ENCODE assay signal across 9 mouse cellular contexts in the genomic region with DNA sequence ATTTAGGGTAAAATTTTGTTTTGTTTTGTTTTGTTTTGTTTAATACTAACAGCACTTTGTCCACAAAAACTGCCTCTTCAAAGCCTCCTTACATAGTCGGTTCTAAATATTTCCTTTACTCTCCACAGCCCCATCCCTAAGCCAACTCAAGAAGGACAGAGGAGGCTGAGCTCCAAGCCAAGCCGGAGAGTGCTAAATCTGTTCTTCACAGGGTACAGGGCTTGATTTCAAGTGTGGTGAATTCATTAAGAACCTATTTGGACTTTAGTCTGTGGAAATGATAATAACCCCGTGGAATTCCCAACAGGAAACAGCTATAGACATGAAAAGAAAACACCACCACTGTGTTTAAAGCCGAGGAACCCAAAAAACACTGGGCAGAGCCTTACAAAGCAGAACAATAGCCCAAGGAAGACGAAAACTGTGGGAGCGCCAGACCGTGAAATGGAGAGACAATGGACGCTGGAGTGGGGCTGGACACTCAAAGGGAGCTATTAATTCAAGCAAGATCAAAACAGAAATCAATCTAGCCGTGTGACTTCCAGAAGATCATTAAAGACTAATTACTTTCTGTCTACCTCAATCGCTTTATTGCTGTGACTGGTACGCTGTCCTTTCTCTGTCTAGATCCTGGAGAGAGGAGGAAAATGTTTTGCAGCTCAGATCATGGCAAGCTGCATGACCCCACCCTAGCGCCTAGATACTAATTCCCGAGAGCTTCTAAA.
DNase-seq lines count a peak whose midpoint lies in the region; ATAC-seq and TF ChIP-seq lines count a peak whose summit lies in the region.
"Had no signal": no experiment of that assay in that cellular context is flagged by ENCODE, and none has a peak within 500 bp of the region (broad histone marks: within the 10 kb centered on the region; RNA-seq: fewer than 3 reads in every experiment).

No protein-coding gene starts in this region.

- peak; percentile 78; the same call in 1 of the 2 replicates for ATAC-seq in kidney, embryonic 16.5 days (ENCODE audit: low FRiP score, low TSS enrichment)
- peak; percentile 90 for ATAC-seq in embryonic facial prominence, embryonic 11.5 days (replicated peaks; ENCODE audit: insufficient number of reproducible peaks, low FRiP score, low TSS enrichment, low read depth)
- peak; percentile 94 for ATAC-seq in hindbrain, embryonic 15.5 days (ENCODE audit: low FRiP score, low read depth)
- ATAC-seq in neural tube, embryonic 13.5 days (ENCODE audit: low read depth), result peak; percentile 92
- ATAC-seq in intestine, postnatal 0 days, result no peak
- no peak for ATAC-seq in megakaryocyte progenitor cell, adult 5-6 weeks (replicated peaks; ENCODE audit: poor library complexity)

- 25% methylated on average over 13 of the region's 13 CpGs for WGBS in kidney, embryonic 16.5 days
- 32% methylated on average over 13 of the region's 13 CpGs for WGBS in embryonic facial prominence, embryonic 11.5 days
- 6% methylated on average over 13 of the region's 13 CpGs for WGBS in hindbrain, embryonic 15.5 days
- WGBS in neural tube, embryonic 13.5 days, result 6% methylated on average over 13 of the region's 13 CpGs
- 64% methylated on average over 13 of the region's 13 CpGs for whole genome bisulfite sequencing in intestine, postnatal 0 days

- DNase-seq in kidney, postnatal 14 days, result no peak
- peak; percentile 35 for DNase-seq in embryonic facial prominence, embryonic 11.5 days (ENCODE audit: low spot score)
- no peak for DNase-seq in cerebellum, adult 11 months

- no peaks in the 10 kb centered on the region for H3K9me3 ChIP-seq in kidney, embryonic 16.5 days (ENCODE audit: low read length)
- H3K9me3 ChIP-seq in embryonic facial prominence, embryonic 11.5 days (replicated peaks; ENCODE audit: control insufficient read depth, low read length), result no peaks in the 10 kb centered on the region
- H3K9me3 ChIP-seq in hindbrain, embryonic 15.5 days, result no peaks in the 10 kb centered on the region
- no peaks in the 10 kb centered on the region for H3K9me3 ChIP-seq in neural tube, embryonic 13.5 days
- H3K9me3 ChIP-seq in intestine, postnatal 0 days (ENCODE audit: control insufficient read depth), result no peaks in the 10 kb centered on the region

- H3K4me2 ChIP-seq in kidney, embryonic 16.5 days (replicated peaks; ENCODE audit: low read depth, low read length), result peak overlapping the region; percentile 41
- H3K4me2 ChIP-seq in embryonic facial prominence, embryonic 11.5 days (ENCODE audit: low read depth, low read length), result no peak overlapping the region
- H3K4me2 ChIP-seq in hindbrain, embryonic 15.5 days, result peak overlapping the region; percentile 39
- H3K4me2 ChIP-seq in neural tube, embryonic 13.5 days, result peak overlapping the region; percentile 43
- no peak overlapping the region for H3K4me2 ChIP-seq in intestine, postnatal 0 days (replicated peaks; ENCODE audit: low read depth)

- H3K9ac ChIP-seq in kidney, embryonic 16.5 days (replicated peaks; ENCODE audit: low read length), result peak overlapping the region; percentile 31; the same call in 1 of the 2 replicates
- no peak overlapping the region for H3K9ac ChIP-seq in embryonic facial prominence, embryonic 11.5 days (replicated peaks; ENCODE audit: low read length)
- H3K9ac ChIP-seq in hindbrain, embryonic 15.5 days, result no peak overlapping the region
- H3K9ac ChIP-seq in neural tube, embryonic 13.5 days, result peak overlapping the region; percentile 31; the same call in 1 of the 2 replicates
- no peak overlapping the region for H3K9ac ChIP-seq in intestine, postnatal 0 days (ENCODE audit: low read depth, low read length)
- H3K9ac ChIP-seq: liver, embryonic 14.5 days had no signal

- peak overlapping the region; percentile 46; the same call in 1 of the 2 replicates for H3K27ac ChIP-seq in kidney, embryonic 16.5 days (ENCODE audit: low read length)
- H3K27ac ChIP-seq in embryonic facial prominence, embryonic 11.5 days (replicated peaks; ENCODE audit: low read depth, low read length), result no peak overlapping the region
- H3K27ac ChIP-seq in hindbrain, embryonic 15.5 days (replicated peaks), result no peak overlapping the region
- H3K27ac ChIP-seq in neural tube, embryonic 13.5 days (replicated peaks), result no peak overlapping the region
- H3K27ac ChIP-seq in intestine, postnatal 0 days (ENCODE audit: low read depth, low read length), result no peak overlapping the region
- H3K27ac ChIP-seq: liver, embryonic 14.5 days had no signal

- H3K4me1 ChIP-seq in kidney, embryonic 16.5 days (ENCODE audit: insufficient read depth, low read length), result peaks cover 6% of the 10 kb centered on the region; the same call in 1 of the 2 replicates
- H3K4me1 ChIP-seq in embryonic facial prominence, embryonic 11.5 days (ENCODE audit: control insufficient read depth, insufficient read depth, low read length), result no peaks in the 10 kb centered on the region
- H3K4me1 ChIP-seq in hindbrain, embryonic 15.5 days (replicated peaks), result 0 out of 2 replicates have a peak, but pooled peaks cover 5% of the 10 kb centered on the region
- peaks cover 9% of the 10 kb centered on the region for H3K4me1 ChIP-seq in neural tube, embryonic 13.5 days (replicated peaks)
- H3K4me1 ChIP-seq in intestine, postnatal 0 days (replicated peaks; ENCODE audit: control insufficient read depth, insufficient read depth, low read length), result no peaks in the 10 kb centered on the region

- H3K27me3 ChIP-seq in kidney, embryonic 16.5 days (ENCODE audit: insufficient read depth, low read length), result no peaks in the 10 kb centered on the region
- H3K27me3 ChIP-seq in embryonic facial prominence, embryonic 11.5 days (ENCODE audit: control insufficient read depth, insufficient read depth, low read length), result no peaks in the 10 kb centered on the region
- H3K27me3 ChIP-seq in hindbrain, embryonic 15.5 days, result peaks cover 41% of the 10 kb centered on the region
- H3K27me3 ChIP-seq in neural tube, embryonic 13.5 days, result peaks cover 61% of the 10 kb centered on the region
- no peaks in the 10 kb centered on the region for H3K27me3 ChIP-seq in intestine, postnatal 0 days (replicated peaks; ENCODE audit: control insufficient read depth, insufficient read depth, low read length)

- no peaks in the 10 kb centered on the region for H3K36me3 ChIP-seq in kidney, embryonic 16.5 days (ENCODE audit: insufficient read depth, low read length)
- no peaks in the 10 kb centered on the region for H3K36me3 ChIP-seq in embryonic facial prominence, embryonic 11.5 days (replicated peaks; ENCODE audit: control insufficient read depth, insufficient read depth, low read depth, low read length)
- H3K36me3 ChIP-seq in hindbrain, embryonic 15.5 days, result no peaks in the 10 kb centered on the region
- H3K36me3 ChIP-seq in neural tube, embryonic 13.5 days, result no peaks in the 10 kb centered on the region
- H3K36me3 ChIP-seq in intestine, postnatal 0 days (ENCODE audit: control insufficient read depth, insufficient read depth), result no peaks in the 10 kb centered on the region

- TF ChIP-seq CTCF in intestine, postnatal 0 days (IDR thresholded peaks at IDR 0.05; ENCODE audit: low read depth), result no peak

- no peak overlapping the region for H3K4me3 ChIP-seq in kidney, embryonic 16.5 days (ENCODE audit: low read length)
- H3K4me3 ChIP-seq in embryonic facial prominence, embryonic 11.5 days (ENCODE audit: low read depth, low read length), result no peak overlapping the region
- peak overlapping the region; percentile 7 for H3K4me3 ChIP-seq in hindbrain, embryonic 15.5 days
- peak overlapping the region; percentile 9 for H3K4me3 ChIP-seq in neural tube, embryonic 13.5 days
- no peak overlapping the region for H3K4me3 ChIP-seq in intestine, postnatal 0 days (ENCODE audit: low read depth, low read length)

Comparison
In these comparisons a context has a peak if more than half of its experiments do, and no peak if none do; other contexts are left out.
1. ATAC-seq: peak in kidney, embryonic 16.5 days (single experiment), embryonic facial prominence, embryonic 11.5 days (single experiment), hindbrain, embryonic 15.5 days (single experiment) and neural tube, embryonic 13.5 days (single experiment); none in intestine, postnatal 0 days (single experiment) and megakaryocyte progenitor cell, adult 5-6 weeks (single experiment).
2. H3K4me2 ChIP-seq: peak in kidney, embryonic 16.5 days (single experiment), hindbrain, embryonic 15.5 days (single experiment) and neural tube, embryonic 13.5 days (single experiment); none in embryonic facial prominence, embryonic 11.5 days (single experiment) and intestine, postnatal 0 days (single experiment).
3. H3K4me3 ChIP-seq: peak in hindbrain, embryonic 15.5 days (single experiment) and neural tube, embryonic 13.5 days (single experiment); none in kidney, embryonic 16.5 days (single experiment), embryonic facial prominence, embryonic 11.5 days (single experiment) and intestine, postnatal 0 days (single experiment).
4. H3K9ac ChIP-seq: peak in kidney, embryonic 16.5 days (single experiment) and neural tube, embryonic 13.5 days (single experiment); none in embryonic facial prominence, embryonic 11.5 days (single experiment), hindbrain, embryonic 15.5 days (single experiment) and intestine, postnatal 0 days (single experiment).